Mouse (Mus musculus): ENCODE measurements around the gene Gpr88. TPM values are rescaled to one million over a fixed set of nuclear protein-coding genes. Genes with fewer than 3 reads are reported as not detected.

Gene Gpr88
- total RNA-seq, 1 experiment = not detected

- no peaks in the 10 kb centered on the region for H3K9me3 ChIP-seq (ENCODE audit: control insufficient read depth, insufficient read depth, low read depth, low read length)
- DNase-seq (ENCODE audit: low read depth, low spot score) = no peak
- no peak for TF ChIP-seq CHD2 (IDR thresholded peaks at IDR 0.05; ENCODE audit: low read depth, low read length)
- TF ChIP-seq HCFC1 (IDR thresholded peaks at IDR 0.05; ENCODE audit: borderline replicate concordance, insufficient read depth, low read length) = no peak
- no peak for TF ChIP-seq ZNF384 (IDR thresholded peaks at IDR 0.05; ENCODE audit: low read depth, low read length)
- TF ChIP-seq ZC3H11A (IDR thresholded peaks at IDR 0.05; ENCODE audit: borderline replicate concordance, low read depth, low read length) = no peak
- no peaks in the 10 kb centered on the region for H3K36me3 ChIP-seq (ENCODE audit: control insufficient read depth, insufficient read depth, low read length, poor library complexity, severe bottlenecking)
- H3K4me1 ChIP-seq (ENCODE audit: control insufficient read depth in 2 of 2, insufficient read depth in 2 of 2, low read length in 2 of 2, poor library complexity in 1 of 2) = no peaks in the 10 kb centered on the region
- no peak overlapping the region for H3K9ac ChIP-seq (ENCODE audit: insufficient read depth, low read depth, low read length, poor library complexity, severe bottlenecking)
- H3K4me3 ChIP-seq (ENCODE audit: insufficient read depth in 1 of 2, low read depth in 1 of 2, low read length in 2 of 2, poor library complexity in 1 of 2, severe bottlenecking in 1 of 2) = no peak overlapping the region
- no peak overlapping the region for H3K27ac ChIP-seq (ENCODE audit: insufficient read depth, low read depth, low read length, poor library complexity, severe bottlenecking)
- in situ Hi-C loops (cut with MboI; ENCODE audit: low sequenced_read_pairs in 2 of 2, unreplicated experiment in 2 of 2) = no loop called here
Observed at GRCm38 (mm10) chr3:116229336-116229735, 24.0 kb downstream of the Gpr88 start.

- no peaks in the 10 kb centered on the region for H3K4me1 ChIP-seq (ENCODE audit: control insufficient read depth in 2 of 2, insufficient read depth in 2 of 2, low read length in 2 of 2, poor library complexity in 1 of 2)
- no peaks in the 10 kb centered on the region for H3K9me3 ChIP-seq (ENCODE audit: control insufficient read depth, insufficient read depth, low read depth, low read length)
- H3K9ac ChIP-seq (ENCODE audit: insufficient read depth, low read depth, low read length, poor library complexity, severe bottlenecking) = no peak overlapping the region
- no peak for DNase-seq (ENCODE audit: low read depth, low spot score)
- H3K27ac ChIP-seq (ENCODE audit: insufficient read depth, low read depth, low read length, poor library complexity, severe bottlenecking) = no peak overlapping the region
- no peaks in the 10 kb centered on the region for H3K36me3 ChIP-seq (ENCODE audit: control insufficient read depth, insufficient read depth, low read length, poor library complexity, severe bottlenecking)
- no peak overlapping the region for H3K4me3 ChIP-seq (ENCODE audit: insufficient read depth in 1 of 2, low read depth in 1 of 2, low read length in 2 of 2, poor library complexity in 1 of 2, severe bottlenecking in 1 of 2)
- TF ChIP-seq ZNF384 (IDR thresholded peaks at IDR 0.05; ENCODE audit: low read depth, low read length) (no peak), HCFC1 (IDR thresholded peaks at IDR 0.05; ENCODE audit: borderline replicate concordance, insufficient read depth, low read length) (no peak), MAFK (IDR thresholded peaks at IDR 0.05; ENCODE audit: insufficient read depth, low read depth, low read length) (no peak), CHD2 (IDR thresholded peaks at IDR 0.05; ENCODE audit: low read depth, low read length) (no peak), ZC3H11A (IDR thresholded peaks at IDR 0.05; ENCODE audit: borderline replicate concordance, low read depth, low read length) (no peak)
- in situ Hi-C loops (cut with MboI; ENCODE audit: low sequenced_read_pairs in 2 of 2, unreplicated experiment in 2 of 2) = no loop called here
Observed at GRCm38 (mm10) chr3:116228360-116229245, 24.7 kb downstream of the Gpr88 start.

- Histone ChIP-seq H3K4me1 (ENCODE audit: control insufficient read depth in 2 of 2, insufficient read depth in 2 of 2, low read length in 2 of 2, poor library complexity in 1 of 2) (0 out of 4 replicates have a peak, but pooled peaks cover 0 to under 1% of the 10 kb centered on the region in 2 experiments), H3K36me3 (ENCODE audit: control insufficient read depth, insufficient read depth, low read length, poor library complexity, severe bottlenecking) (no peaks in the 10 kb centered on the region), H3K27ac (ENCODE audit: insufficient read depth, low read depth, low read length, poor library complexity, severe bottlenecking) (no peak overlapping the region), H3K9ac (ENCODE audit: insufficient read depth, low read depth, low read length, poor library complexity, severe bottlenecking) (no peak overlapping the region), H3K9me3 (ENCODE audit: control insufficient read depth, insufficient read depth, low read depth, low read length) (no peaks in the 10 kb centered on the region), H3K4me3 (ENCODE audit: insufficient read depth in 1 of 2, low read depth in 1 of 2, low read length in 2 of 2, poor library complexity in 1 of 2, severe bottlenecking in 1 of 2) (no peak overlapping the region)
- TF ChIP-seq MAFK (IDR thresholded peaks at IDR 0.05; ENCODE audit: insufficient read depth, low read depth, low read length) (no peak), ZNF384 (IDR thresholded peaks at IDR 0.05; ENCODE audit: low read depth, low read length) (no peak)
- in situ Hi-C loops (cut with MboI; ENCODE audit: low sequenced_read_pairs in 2 of 2, unreplicated experiment in 2 of 2) = no loop called here
- DNase-seq (ENCODE audit: low read depth, low spot score) = no peak
Observed at GRCm38 (mm10) chr3:116227383-116227782, 25.9 kb downstream of the Gpr88 start.

GRCm38 (mm10) chr3:116226915-116227314 lies 26.4 kb downstream of the Gpr88 start:
- Histone ChIP-seq H3K9me3 (ENCODE audit: control insufficient read depth, insufficient read depth, low read depth, low read length) (no peaks in the 10 kb centered on the region), H3K27ac (ENCODE audit: insufficient read depth, low read depth, low read length, poor library complexity, severe bottlenecking) (no peak overlapping the region), H3K4me3 (ENCODE audit: insufficient read depth in 1 of 2, low read depth in 1 of 2, low read length in 2 of 2, poor library complexity in 1 of 2, severe bottlenecking in 1 of 2) (no peak overlapping the region), H3K36me3 (ENCODE audit: control insufficient read depth, insufficient read depth, low read length, poor library complexity, severe bottlenecking) (no peaks in the 10 kb centered on the region), H3K4me1 (ENCODE audit: control insufficient read depth in 2 of 2, insufficient read depth in 2 of 2, low read length in 2 of 2, poor library complexity in 1 of 2) (0 out of 4 replicates have a peak, but pooled peaks cover 0 to 2% of the 10 kb centered on the region in 2 experiments), H3K9ac (ENCODE audit: insufficient read depth, low read depth, low read length, poor library complexity, severe bottlenecking) (no peak overlapping the region)
- TF ChIP-seq ZNF384 (IDR thresholded peaks at IDR 0.05; ENCODE audit: low read depth, low read length) = no peak
- no peak for TF ChIP-seq ZC3H11A (IDR thresholded peaks at IDR 0.05; ENCODE audit: borderline replicate concordance, low read depth, low read length)
- TF ChIP-seq HCFC1 (IDR thresholded peaks at IDR 0.05; ENCODE audit: borderline replicate concordance, insufficient read depth, low read length) = no peak
- TF ChIP-seq CHD2 (IDR thresholded peaks at IDR 0.05; ENCODE audit: low read depth, low read length) = no peak
- in situ Hi-C loops (cut with MboI; ENCODE audit: low sequenced_read_pairs in 2 of 2, unreplicated experiment in 2 of 2) = no loop called here
- no peak for DNase-seq (ENCODE audit: low read depth, low spot score)

Measured in ES-E14 (cell line).